Mouse (Mus musculus) heart, embryonic 10.5 days (tissue): ENCODE data around the gene Tnfaip1. TPM values are rescaled to one million over a fixed set of nuclear protein-coding genes. Genes with fewer than 3 reads are reported as not detected.
A peak's percentile ranks its signal among the peaks of the same experiment; 100 is the strongest.

Experiments used
- DNase-seq: peaks from one replicate; pipeline ENCODE4 v3.0.0-alpha.2; 2017; ENCODE audit warnings: low spot score
- H3K27ac ChIP-seq: fragments of 300-500 bp; sonication (generic); 2 replicates; pipeline ENCODE4 v1.5.1; 2016; ENCODE audit warnings: mild to moderate bottlenecking
- H3K27me3 ChIP-seq: fragments of 300-500 bp; sonication (generic); 2 replicates; pipeline ENCODE4 v1.6.1; 2016; ENCODE audit warnings: mild to moderate bottlenecking; ENCODE audit not compliant: poor library complexity, insufficient read depth, severe bottlenecking
- H3K36me3 ChIP-seq: fragments of 300-500 bp; sonication (generic); 2 replicates; pipeline ENCODE4 v1.6.1; 2016; ENCODE audit warnings: mild to moderate bottlenecking, moderate library complexity
- H3K4me1 ChIP-seq: fragments of 300-500 bp; sonication (generic); 2 replicates; pipeline ENCODE4 v1.6.1; 2016; ENCODE audit warnings: mild to moderate bottlenecking
- H3K4me3 ChIP-seq: fragments of 300-500 bp; sonication (generic); 2 replicates; pipeline ENCODE4 v1.5.1; 2016; ENCODE audit warnings: mild to moderate bottlenecking, moderate library complexity
- H3K9me3 ChIP-seq: fragments of 300-500 bp; sonication (generic); 2 replicates; pipeline ENCODE4 v1.6.1; 2016; ENCODE audit warnings: mild to moderate bottlenecking, moderate library complexity
- WGBS: fragments of 180-500 bp; shearing (Covaris S2); methylation state at CpG from one replicate; pipeline ENCODE4 v1.1.7; 2016; 5-methylcytosine and 5-hydroxymethylcytosine counted together
- polyA plus RNA-seq: library from polyadenylated mRNA; unstranded; fragments of >200 nt; fragmentation: Nextera tagmentation; extraction: Ambion mirVana; gene quantifications from 2 replicates; pipeline ENCODE4 v1.2.1, GENCODE M21; 2016

Tnfaip1 gene
- polyA plus RNA-seq, 1 experiment from 2014 or later = 92.5 TPM

DNA sequence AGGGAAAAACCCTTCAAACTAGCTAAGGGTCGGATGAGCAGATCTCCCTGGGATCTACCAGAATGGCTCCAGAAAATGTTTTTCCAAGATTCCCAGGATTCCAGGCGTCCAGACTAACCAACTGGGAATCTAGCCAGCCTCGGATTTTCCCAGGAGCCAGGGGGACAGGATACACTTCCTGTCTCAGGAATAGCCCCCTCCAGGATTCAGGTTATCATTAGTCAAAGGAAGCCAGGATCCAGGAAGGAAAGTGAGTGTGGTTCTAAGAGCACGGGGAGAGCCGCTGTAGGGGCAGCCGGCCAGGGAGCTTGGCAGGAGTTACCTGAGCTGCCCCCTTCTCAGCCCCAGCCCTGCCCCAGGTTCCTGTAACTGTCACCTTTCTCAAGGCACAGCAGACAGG, 5.1 kb downstream of the Tnfaip1 start:
- Histone ChIP-seq H3K27me3 (no peaks in the 10 kb centered on the region), H3K36me3 (peaks cover 57% of the 10 kb centered on the region), H3K4me3 (no peak overlapping the region), H3K27ac (0 out of 2 replicates have a peak overlapping the region, but pooled peaks have one; percentile 60), H3K4me1 (peaks cover 26% of the 10 kb centered on the region), H3K9me3 (no peaks in the 10 kb centered on the region)
- WGBS = 66% methylated on average over 6 of the region's 6 CpGs
- DNase-seq = no peak

DNA sequence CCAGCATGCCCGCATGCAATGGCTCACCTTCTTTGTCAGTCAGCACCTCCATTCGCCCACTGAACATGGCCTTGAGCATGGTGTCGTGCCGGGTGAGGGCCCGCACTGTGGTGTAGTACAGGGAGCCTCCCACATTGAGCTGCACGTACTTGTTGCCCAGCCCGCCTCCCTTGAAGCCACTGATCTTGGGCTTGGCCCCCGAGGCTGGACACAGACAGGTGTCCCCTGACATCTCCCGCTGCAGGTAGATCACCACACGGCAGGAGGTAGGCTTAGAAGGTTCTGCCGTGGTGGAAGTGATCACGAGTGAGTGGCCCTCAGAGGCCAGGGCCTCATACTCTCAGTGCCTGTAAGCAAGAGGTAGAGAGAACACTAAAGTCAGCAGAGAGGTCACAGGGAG, 6.1 kb downstream of the Tnfaip1 start:
- Histone ChIP-seq H3K9me3 (no peaks in the 10 kb centered on the region), H3K4me1 (peaks cover 22% of the 10 kb centered on the region), H3K4me3 (no peak overlapping the region), H3K36me3 (peaks cover 67% of the 10 kb centered on the region), H3K27me3 (no peaks in the 10 kb centered on the region), H3K27ac (peak overlapping the region; percentile 60; the same call in 1 of the 2 replicates)
- WGBS = 87% methylated on average over 12 of the region's 12 CpGs
- no peak for DNase-seq

DNA sequence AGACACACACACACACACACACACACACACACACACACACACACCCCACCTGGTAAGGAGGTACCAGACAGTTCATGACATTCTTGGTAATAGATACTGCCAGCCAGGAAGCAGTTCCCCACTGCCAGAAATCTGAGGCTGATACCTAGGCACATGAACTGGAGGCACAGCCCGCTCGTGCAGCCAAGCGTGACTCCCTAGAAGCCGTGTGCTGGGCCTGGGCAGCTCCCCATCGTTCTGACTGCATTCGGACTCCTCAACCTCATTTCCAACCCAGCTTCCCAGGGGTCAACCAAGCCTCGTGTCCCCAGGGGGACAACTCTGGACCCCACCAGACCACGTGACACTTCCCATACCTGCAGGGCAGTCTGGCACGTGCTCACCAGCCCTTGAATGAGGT, 7.4 kb downstream of the Tnfaip1 start:
- Histone ChIP-seq H3K36me3 (peaks cover 80% of the 10 kb centered on the region), H3K4me1 (peaks cover 13% of the 10 kb centered on the region; the same call in 1 of the 2 replicates), H3K4me3 (no peak overlapping the region), H3K27ac (no peak overlapping the region), H3K9me3 (no peaks in the 10 kb centered on the region), H3K27me3 (no peaks in the 10 kb centered on the region)
- DNase-seq = no peak
- 88% methylated on average over 9 of the region's 9 CpGs for WGBS

DNA sequence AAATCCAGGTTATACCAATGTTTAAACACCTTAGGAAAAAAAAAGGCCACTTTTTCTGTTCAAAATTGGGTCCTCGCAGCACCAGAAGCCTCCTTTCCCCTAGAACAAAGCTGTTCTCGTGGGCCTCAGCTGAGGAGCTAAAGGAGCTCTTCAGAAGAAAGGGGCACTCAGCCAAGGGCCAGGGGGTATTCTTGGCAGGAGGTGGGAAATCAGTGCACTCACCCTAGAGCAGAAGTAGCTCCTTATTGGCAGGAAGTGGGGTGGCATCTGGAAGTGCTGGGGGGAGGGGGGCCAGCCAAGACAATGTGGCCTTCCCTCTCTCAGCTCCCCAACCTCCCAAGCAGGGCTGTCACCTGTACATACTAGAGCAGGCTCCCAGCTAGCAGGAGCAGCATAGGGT, 11.3 kb downstream of the Tnfaip1 start:
- DNase-seq = no peak
- Histone ChIP-seq H3K36me3 (peaks cover 98% of the 10 kb centered on the region), H3K27ac (no peak overlapping the region), H3K4me1 (peaks cover 3% of the 10 kb centered on the region; the same call in 1 of the 2 replicates), H3K27me3 (no peaks in the 10 kb centered on the region), H3K4me3 (no peak overlapping the region), H3K9me3 (no peaks in the 10 kb centered on the region)
- WGBS = 81% methylated on average over 2 of the region's 2 CpGs

DNA sequence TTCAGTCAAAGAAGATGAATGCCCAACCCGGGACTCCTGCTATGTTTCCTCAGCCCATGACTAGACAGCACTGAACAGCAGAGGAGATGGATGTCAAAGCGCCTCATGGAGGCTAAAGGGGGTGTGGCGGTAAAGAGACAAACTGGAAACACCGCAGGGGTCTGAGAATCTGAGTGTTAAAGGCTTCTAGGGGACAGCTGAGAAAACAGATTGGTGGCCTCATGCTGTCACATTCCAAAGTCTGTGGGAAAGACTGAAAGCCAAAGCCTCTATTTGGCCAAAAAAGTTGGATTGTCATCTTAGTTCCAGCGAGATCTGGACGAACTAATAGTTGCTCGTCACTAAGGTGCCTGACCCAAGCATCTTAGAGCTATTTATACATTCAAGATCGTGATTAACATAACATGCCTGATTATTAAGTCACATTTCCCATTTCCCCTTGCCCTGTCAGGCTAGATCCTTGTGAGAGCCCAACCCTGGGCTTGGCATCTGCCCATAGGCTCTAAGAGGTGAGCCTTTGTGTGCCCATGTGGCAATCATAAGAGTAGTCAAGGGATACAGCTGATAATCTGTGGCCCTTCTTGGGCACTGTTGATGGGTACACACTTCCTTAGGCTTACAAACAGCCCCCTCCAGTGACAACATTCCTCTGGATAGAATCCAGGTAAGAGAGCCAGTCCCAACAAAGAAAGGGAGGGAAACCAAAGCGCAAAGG, 12.7 kb downstream of the Tnfaip1 start:
- Histone ChIP-seq H3K36me3 (peaks cover 98% of the 10 kb centered on the region), H3K4me1 (peaks cover 3% of the 10 kb centered on the region; the same call in 1 of the 2 replicates), H3K4me3 (no peak overlapping the region), H3K27ac (no peak overlapping the region), H3K9me3 (no peaks in the 10 kb centered on the region), H3K27me3 (no peaks in the 10 kb centered on the region)
- 83% methylated on average over 9 of the region's 9 CpGs for WGBS
- no peak for DNase-seq

DNA sequence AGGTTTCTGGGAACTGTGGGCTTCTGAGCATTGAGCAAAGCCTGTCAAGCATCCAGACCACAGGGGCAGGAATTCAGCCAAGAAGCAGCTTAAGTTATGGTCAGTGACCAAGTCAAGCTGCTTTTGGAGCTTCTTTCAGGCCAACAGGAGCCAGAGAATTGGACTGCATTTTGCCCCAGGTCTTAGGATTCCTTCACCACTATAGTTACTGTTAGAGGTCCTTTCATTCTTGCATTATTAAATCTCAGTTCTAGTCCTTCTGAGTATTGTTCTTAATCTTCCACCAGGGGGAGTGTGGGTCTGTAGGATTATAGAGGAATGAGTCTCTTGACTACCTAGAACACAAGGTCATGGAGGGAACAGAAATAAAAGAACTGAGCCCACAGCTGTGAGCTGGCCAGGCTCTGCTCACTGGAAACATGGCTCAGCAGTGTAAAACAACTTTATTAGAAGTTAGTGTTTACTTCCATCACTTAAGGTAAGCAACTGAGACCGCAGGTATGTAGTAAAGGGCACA, 13.6 kb downstream of the Tnfaip1 start:
- 91% methylated on average over 1 of the region's 1 CpGs for WGBS
- no peak overlapping the region for H3K27ac ChIP-seq
- H3K36me3 ChIP-seq = peaks cover 98% of the 10 kb centered on the region
- H3K9me3 ChIP-seq = no peaks in the 10 kb centered on the region
- no peaks in the 10 kb centered on the region; the same call in 1 of the 2 replicates for H3K4me1 ChIP-seq
- H3K27me3 ChIP-seq = no peaks in the 10 kb centered on the region
- no peak for DNase-seq
- H3K4me3 ChIP-seq = no peak overlapping the region

DNA sequence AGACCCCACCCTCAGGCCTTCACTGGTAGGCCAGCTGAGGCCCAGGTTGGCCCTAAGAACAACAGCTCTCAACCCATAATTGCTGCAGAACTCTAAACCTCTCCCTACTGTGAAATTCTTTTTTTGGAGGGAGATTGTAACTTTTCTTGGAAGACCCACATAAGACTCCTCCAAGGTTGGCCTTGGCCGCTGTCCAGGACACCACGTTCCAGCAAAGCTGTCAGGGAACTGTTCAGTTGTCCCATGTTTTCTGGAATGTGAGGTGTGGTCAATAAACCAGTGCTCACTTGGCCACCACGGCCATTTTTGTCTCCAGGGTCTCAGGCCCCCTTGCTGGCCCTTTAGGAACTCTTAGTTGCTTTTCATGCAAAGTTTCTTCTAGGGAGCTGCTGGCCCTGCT, 14.3 kb downstream of the Tnfaip1 start:
- no peaks in the 10 kb centered on the region for H3K27me3 ChIP-seq
- no peaks in the 10 kb centered on the region; the same call in 1 of the 2 replicates for H3K4me1 ChIP-seq
- H3K36me3 ChIP-seq = peaks cover 95% of the 10 kb centered on the region
- H3K27ac ChIP-seq = no peak overlapping the region
- H3K9me3 ChIP-seq = no peaks in the 10 kb centered on the region
- WGBS = 91% methylated on average over 3 of the region's 3 CpGs
- no peak for DNase-seq
- no peak overlapping the region for H3K4me3 ChIP-seq

DNA sequence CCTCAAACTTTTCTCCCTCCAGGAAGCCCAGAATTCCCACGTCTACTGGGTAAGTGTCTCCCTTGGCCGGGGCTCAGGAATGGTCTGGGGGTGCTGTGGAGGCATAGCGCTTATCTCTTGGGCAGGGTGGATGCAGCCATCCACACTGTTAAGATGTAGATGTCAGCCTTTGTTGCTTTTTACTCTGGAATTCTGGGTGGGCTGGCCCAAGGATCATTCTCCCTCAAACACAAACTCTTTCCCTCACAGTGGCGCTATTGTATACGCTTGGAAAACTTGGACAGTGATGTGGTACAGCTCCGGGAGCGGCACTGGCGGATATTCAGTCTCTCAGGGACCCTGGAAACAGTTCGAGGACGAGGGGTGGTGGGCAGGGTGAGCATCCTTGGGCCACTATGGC, 17.2 kb downstream of the Tnfaip1 start:
- Histone ChIP-seq H3K27me3 (no peaks in the 10 kb centered on the region), H3K4me1 (no peaks in the 10 kb centered on the region), H3K9me3 (no peaks in the 10 kb centered on the region), H3K36me3 (peaks cover 94% of the 10 kb centered on the region), H3K4me3 (no peak overlapping the region), H3K27ac (no peak overlapping the region)
- 89% methylated on average over 10 of the region's 10 CpGs for WGBS
- no peak for DNase-seq

DNA sequence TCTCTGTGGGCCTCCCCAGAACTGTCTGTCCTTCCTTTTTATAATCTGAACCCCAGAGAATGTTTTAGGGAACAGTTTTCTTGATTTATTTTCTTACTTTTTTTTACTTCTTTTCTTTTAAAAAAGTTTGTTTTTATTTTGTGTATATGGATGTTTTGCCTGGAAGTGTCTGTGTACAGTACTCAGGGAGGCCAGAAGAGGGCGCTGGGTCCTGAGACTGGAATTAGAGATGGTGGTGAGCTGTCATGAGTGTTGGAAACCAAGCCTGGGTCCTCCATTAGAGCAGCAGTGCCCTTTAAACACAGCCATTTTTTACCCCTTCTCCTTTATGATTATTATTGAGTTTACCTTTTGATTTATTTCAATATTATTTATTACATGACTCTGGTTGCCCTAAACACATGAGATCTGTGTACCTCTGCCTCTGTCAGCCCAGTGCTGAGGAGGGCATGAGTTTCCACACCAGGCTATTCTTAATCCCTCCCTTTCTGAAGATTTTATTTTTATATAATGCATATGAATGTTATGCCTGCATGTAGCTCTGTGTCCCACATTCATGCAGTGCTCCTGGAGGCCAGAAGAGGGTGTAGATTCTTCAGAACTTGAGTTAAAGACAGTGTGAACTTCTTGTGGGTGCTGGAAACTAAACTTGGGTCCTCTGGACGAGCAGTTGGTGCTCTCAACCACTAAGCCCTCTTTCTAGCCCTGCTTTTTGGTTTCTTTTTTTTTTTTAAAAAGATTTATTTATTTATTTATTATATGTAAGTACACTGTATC, 20.4 kb downstream of the Tnfaip1 start:
- H3K27ac ChIP-seq = no peak overlapping the region
- 62% methylated on average over 2 of the region's 2 CpGs for WGBS
- H3K9me3 ChIP-seq = no peaks in the 10 kb centered on the region

DNA sequence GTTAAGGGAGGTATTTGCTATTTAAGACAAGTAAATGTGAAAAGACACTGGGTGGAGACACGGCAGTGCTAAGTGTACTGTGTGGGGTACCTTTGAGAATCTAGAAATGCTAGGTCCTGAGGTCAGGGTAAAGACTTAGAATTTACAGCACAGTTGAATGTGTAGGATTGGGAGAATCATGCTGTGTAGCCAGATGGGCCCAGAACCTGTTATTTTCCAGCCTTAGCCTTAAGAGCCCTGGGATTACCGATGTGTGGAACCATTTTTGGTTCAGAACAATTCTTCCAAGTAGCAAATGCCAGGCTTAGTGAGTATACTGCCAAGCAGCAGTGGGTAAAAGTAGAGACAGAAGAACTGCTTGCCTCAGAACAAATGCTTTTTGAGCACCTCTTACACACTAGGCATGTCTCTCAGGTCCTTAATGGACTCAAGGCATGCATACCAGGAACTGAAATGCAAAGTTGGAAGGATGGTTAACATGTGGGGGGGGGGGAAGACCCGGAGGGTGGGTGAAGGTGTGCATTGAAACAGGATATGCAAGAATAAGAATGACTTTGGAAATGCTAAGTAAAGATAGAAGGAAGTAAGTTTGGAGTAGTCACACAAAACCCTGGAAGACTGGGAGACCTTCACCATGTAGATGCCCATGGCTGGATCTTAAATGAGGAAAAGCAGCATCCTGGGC, 22.9 kb downstream of the Tnfaip1 start:
- DNase-seq = no peak
- Histone ChIP-seq H3K4me1 (peaks cover 18% of the 10 kb centered on the region), H3K27me3 (no peaks in the 10 kb centered on the region), H3K36me3 (peaks cover 57% of the 10 kb centered on the region), H3K27ac (peak overlapping the region; percentile 97; the same call in 1 of the 2 replicates), H3K9me3 (no peaks in the 10 kb centered on the region), H3K4me3 (peak overlapping the region; percentile 88)
- WGBS = 85% methylated on average over 3 of the region's 3 CpGs

More for the DNA sequence above, 20.4 kb downstream of the Tnfaip1 start:
- H3K36me3 ChIP-seq = peaks cover 62% of the 10 kb centered on the region
- H3K4me1 ChIP-seq = peaks cover 18% of the 10 kb centered on the region
- H3K4me3 ChIP-seq = no peak overlapping the region
- H3K27me3 ChIP-seq = no peaks in the 10 kb centered on the region
- no peak for DNase-seq

DNA sequence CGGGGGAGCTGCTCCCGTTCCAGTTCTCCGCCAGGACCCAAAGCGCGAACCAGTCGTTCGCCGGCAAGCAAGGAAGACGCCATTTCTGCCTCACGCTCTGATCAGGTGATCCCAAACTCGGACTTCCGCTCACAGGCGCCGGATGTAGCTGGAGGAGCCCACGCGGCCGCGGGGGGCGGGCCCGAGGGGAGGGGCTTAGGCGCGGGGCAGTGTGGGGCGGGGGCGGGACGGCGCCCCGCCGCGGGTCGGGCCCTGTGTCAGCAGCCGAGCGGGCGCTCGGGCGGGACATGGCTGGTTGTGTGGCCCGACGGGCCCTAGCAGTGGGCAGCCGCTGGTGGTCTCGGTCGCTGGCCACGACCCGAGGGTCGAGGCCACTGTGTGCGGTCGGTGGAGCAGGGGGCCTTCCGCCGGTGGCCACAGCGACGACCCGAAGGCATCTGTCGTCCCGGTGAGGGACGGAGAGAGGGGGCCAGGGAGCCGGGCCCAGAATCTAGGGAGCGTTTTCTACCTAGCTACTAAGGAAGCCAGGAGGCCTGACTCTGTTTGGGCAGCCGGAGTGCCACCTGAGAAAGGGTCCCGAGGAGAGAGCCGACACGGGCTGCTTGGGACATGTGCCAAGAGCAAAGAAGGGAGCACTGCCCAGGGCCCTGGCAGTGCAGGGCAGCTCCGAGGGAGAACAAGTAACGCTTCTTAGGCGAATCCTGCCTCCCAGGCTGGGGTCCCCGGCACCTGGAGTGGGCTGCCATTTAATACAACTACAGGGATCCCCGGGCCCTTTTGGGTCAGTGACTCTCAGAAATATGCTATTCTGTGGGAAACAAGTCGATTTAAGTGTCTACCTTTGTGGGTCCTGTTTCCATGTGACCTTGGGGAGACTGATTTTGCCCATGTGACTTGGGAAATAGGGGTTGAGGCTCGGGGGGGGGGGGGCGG, 23.8 kb downstream of the Tnfaip1 start, which contains the start of the genes Tmem199 and Poldip2:
TSS of gene Tmem199 (minus strand) at position 148 of the 933 bp plus-strand sequence.
TSS of gene Poldip2 (plus strand) at position 169 of the 933 bp plus-strand sequence.
- peak; percentile 97 for DNase-seq
- Histone ChIP-seq H3K27ac (peak within 1 kb of the TSS; percentile 97), H3K4me3 (peak within 1 kb of the TSS; percentile 88), H3K9me3 (no peaks in the 10 kb centered on the region), H3K27me3 (no peaks in the 10 kb centered on the region), H3K4me1 (peaks cover 18% of the 10 kb centered on the region), H3K36me3 (peaks cover 57% of the 10 kb centered on the region)
- WGBS = under 1% methylated on average over 67 of the region's 67 CpGs

DNA sequence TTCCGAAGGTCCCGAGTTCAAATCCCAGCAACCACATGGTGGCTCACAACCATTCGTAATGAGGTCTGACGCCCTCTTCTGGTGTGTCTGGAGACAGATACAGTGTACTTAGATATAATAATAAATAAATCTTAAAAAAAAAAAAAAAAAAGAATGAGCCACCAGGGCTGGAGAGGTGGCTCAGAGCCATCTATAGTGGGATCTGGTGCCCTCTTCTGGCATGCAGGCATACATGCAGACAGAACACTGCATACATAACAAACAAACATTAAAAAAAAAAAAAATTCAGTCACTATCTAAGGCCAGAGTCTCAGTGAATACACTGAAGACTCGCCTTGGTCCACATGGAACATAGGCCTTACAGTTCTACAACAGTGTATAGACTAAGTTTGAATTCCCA, 27.0 kb downstream of the Tnfaip1 start:
- no peak overlapping the region for H3K4me3 ChIP-seq
- no peaks in the 10 kb centered on the region for H3K27me3 ChIP-seq
- H3K27ac ChIP-seq = no peak overlapping the region
- DNase-seq = no peak
- whole genome bisulfite sequencing = 84% methylated on average over 5 of the region's 5 CpGs
- H3K4me1 ChIP-seq = peaks cover 18% of the 10 kb centered on the region
- H3K36me3 ChIP-seq = peaks cover 52% of the 10 kb centered on the region
- no peaks in the 10 kb centered on the region for H3K9me3 ChIP-seq
